Mouse (Mus musculus): ENCODE measurements around the gene Copz1.
A peak's percentile ranks its signal among the peaks of the same experiment; 100 is the strongest.
"Not testable (repeated sequence)": the region's sequence is repeated elsewhere in the genome, so short reads cannot be mapped to it uniquely, and the experiment has no call there.

The Copz1 gene

DNA sequence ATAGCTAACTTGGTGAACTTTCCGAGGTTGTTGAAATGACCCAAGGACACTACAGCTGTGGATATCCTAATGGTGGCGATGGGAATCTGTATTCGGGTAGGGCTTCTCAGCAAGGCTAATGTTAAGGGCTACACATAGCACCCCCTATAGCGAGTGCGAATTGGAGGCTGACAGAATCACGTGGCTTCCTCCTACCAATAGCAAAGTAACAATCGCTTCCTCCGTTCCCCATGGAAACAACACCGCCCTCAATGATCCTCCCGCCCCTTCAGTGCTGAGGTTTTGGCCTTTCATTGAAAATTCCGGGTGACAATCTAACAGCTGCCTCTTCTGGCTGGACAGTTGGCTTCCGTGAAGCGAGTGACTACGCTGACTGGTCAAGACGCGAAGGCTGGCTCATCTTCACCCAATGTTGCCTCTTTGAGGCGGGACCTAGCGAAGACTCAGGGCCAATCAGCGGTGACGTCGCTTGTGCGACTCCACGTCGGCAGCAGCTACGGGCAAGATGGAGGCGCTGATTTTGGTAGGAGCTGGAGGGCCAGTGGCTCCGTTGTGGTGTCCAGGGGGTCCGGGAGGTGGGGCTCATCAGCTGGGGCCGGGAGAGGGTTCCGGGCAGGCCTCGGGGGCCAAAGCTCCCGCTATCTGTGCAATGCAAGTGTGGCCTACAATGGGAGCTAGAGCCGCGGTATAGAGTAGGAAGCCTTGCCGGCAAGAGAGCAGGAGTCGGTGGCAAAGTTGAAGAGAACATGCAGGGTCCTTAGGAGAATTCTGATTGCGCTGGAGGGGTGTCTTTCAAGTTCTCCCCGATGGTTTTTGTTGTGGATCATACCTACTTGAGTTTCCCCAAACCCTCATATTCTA, at the start of gene Copz1:
Gene Copz1, plus strand, starts transcription at position 296 of the 861 bp plus-strand sequence.
- peak; percentile 99 for DNase-seq (ENCODE audit: low read depth, low spot score)

DNA sequence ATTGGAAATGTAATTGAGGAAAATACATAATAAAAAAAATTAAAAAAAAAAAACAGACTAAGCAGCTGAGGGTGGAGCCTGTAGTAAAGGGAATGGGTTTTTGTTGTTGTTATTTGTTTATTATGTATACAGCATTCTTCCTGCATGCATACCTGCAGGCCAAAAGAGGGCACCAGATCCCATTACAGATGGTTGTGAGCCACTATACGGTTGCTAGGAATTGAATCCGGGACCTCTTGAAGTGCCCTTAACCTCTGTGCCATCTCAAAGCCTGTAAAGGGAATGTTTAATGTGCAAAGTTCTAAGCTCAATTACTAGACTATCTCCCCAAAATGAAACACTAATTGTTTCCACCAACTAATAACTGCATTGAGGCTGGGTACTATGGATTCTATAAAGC, 48.4 kb upstream of the Copz1 start:
- DNase-seq (ENCODE audit: low read depth, low spot score) = peak; percentile 69

DNA sequence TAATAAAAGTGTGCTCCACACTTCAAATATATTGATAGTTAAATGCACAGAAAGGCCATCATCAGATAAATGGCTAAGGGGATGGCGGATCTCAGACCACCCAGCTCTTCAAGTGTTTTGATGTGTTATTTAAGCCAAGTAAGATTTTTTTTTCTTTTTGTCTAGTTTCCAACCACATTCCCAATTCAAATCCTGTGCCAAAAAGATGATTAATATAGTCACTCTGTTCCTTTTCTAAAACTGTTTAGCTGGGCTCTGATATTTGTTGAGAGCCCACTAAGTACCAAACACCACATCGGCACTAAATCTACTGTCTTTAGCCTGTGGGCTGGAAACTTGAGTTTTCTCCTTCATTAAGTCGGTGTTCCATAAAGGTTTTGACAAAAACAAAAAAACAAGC, 45.5 kb upstream of the Copz1 start:
- DNase-seq (ENCODE audit: low read depth, low spot score) = no peak

DNA sequence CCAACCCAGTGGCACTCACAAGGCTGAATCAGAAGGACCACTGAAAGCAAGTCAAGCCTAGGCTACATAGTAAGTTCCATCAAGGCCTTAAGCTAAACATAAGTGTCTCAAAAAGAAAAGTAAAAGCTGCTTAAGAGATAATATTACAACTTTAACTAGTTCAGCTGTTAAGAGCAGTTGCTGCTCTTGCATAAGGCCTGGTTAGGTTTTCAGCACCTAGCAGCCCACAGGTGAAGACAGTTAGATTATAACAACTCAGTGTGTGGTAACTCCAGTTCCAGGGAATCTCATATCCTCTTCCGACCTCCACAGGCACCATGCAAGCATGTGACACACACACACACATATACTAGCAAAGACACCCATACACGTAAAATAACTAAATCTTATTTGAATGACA, 44.9 kb upstream of the Copz1 start:
- DNase-seq (ENCODE audit: low read depth, low spot score) = no peak

DNA sequence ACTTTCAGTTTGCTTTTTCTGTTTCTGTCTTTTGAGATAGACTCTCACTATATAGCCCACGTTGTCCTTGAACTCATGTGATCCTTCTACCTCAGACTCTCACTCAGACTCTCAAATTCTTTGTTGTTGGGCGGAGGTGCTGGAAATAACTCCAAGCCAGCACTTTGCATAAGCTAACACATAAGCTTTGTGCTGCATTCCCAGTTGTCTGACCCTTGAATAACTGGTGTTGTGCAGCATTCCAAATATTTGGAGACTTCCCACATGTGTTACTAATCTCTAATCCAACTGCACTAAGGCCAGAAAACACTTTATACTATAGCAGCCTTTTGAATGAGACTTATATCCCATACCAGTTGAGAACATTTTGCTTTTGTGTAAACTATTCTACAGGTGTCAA, 43.6 kb upstream of the Copz1 start:
- no peak for DNase-seq (ENCODE audit: low read depth, low spot score)

DNA sequence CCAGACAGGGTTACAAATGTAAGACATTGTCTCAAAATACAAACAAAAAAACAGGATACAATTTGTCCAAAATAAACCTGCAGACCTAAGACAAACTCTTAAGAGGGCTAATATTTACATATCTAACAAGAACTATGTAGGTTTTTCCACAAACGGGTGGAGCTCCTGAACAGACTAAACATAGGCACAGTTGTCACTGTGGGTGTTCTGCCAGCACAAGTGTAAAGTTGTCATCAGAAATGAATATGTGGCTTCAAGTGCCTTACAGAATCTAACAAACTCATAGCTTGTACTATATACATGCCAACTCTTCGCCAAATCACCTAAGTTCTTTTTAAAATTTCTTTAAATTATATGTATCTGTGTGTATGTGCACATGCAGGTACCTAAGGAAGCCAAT, 39.4 kb upstream of the Copz1 start:
- no peak for DNase-seq (ENCODE audit: low read depth, low spot score)

DNA sequence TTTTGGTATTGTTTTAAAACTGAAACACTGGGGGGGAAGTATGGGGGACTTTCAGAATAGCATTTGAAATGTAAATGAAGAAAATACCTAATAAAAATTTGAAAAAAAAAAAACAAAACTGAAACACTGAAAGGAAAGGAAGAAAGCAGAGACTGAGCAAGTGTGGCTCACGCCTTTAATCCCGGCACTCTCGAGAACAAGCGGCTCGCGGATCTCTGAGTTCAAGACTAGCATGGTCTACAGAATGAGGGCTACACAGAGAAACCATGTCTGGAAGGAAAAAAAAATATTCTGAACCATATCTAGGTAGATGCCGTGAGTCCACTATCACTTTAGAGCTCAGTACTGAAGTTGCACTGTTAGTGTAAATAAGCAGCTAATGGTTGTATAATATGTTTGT, 35.2 kb upstream of the Copz1 start:
- DNase-seq (ENCODE audit: low read depth, low spot score) = no peak

DNA sequence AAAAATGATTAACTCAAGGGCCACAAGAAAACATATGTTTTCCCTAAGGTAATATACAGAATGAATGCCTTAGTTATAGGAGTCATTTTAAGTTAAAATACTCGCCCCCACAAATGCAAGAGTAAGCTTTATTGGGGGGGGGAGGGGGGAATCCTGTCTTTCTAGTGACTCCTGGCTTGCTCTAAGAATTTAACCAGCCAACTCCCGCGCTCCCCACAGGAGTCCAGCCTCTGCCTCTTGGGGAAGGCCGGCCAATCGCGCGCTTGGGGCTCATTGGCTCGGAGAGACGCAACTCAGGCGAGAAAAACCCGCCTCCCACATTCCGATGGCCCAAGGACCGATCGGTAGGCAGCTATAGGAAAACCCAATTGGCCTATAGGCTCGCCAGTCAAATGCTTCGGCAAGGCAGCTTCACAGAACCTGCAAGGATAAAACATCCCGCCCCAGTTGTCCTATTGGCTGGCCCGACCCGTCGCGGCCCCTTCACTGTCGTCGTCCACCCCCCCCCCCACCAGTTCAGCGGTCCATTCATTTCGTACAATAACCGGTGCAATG, 33.3 kb upstream of the Copz1 start:
- peak; percentile 98 for DNase-seq (ENCODE audit: low read depth, low spot score)

DNA sequence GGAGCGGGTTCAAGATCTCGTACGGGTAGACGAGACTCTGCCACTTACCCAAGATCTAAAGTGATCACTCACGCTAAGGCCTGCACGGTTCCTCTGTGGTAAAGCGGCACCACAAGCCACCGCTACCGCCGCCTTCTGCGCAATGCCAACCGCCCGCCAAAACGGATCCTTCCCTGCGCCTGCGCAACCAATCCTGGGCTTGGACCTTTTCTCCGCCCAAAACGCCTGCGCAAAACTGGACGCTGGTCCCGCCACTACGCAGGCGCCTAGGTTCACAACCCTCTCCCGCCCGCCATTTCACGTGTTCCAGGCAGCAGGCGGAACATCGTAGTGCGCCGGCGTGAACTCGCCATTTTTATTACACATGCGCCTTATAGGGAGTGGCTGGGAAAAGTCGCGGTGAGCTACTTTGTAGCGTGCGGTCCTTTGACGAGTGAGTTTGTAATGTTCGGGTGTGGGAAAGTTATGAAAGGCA, 32.8 kb upstream of the Copz1 start, which contains the start of gene Cbx5:
Gene Cbx5, minus strand, starts transcription at position 132 of the 475 bp plus-strand sequence.
- DNase-seq (ENCODE audit: low read depth, low spot score) = peak; percentile 97

DNA sequence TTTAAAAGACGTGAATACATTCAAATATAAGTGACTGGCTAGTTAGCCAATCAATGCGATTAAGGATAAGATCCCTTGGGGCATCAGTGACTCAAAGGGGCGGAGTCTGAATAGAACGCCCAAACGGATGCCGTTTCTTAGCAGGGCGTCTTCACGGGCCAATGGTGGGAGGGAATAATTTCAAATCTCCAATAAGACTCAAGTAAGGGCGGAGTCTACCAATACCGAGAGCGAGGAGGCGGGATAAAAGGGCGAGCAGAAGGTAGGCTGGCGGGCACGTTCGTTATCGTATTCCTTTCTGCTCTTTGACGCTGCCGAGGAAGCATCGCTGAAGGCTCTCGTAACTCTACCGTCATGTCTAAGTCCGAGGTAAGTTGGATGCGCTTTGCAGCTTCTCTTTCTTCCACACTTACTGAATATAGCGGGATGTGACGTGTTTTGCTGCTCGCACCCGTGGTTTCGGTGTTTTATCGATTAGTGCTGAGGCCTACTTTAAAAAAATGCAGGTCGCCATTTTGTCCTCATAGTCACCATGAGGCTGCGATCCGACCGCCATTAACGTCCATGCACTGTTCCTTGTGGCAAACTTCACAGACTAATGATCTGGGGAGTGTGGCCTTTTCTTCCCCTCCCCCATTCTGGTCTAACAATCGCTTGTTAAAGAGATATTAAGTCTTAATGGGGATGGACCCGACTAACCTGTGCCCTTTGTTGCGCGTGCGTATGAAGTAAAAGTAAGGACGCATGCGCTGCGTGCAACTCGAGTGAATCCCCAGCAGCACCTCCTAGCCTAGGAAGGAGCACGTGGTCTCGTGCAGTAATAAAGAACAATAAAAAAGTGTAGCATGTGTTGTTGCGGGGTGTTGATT, 32.1 kb upstream of the Copz1 start, which contains the start of gene Hnrnpa1:
Gene Hnrnpa1, plus strand, starts transcription at position 273 of the 869 bp plus-strand sequence.
- peak; percentile 99 for DNase-seq (ENCODE audit: low read depth, low spot score)

DNA sequence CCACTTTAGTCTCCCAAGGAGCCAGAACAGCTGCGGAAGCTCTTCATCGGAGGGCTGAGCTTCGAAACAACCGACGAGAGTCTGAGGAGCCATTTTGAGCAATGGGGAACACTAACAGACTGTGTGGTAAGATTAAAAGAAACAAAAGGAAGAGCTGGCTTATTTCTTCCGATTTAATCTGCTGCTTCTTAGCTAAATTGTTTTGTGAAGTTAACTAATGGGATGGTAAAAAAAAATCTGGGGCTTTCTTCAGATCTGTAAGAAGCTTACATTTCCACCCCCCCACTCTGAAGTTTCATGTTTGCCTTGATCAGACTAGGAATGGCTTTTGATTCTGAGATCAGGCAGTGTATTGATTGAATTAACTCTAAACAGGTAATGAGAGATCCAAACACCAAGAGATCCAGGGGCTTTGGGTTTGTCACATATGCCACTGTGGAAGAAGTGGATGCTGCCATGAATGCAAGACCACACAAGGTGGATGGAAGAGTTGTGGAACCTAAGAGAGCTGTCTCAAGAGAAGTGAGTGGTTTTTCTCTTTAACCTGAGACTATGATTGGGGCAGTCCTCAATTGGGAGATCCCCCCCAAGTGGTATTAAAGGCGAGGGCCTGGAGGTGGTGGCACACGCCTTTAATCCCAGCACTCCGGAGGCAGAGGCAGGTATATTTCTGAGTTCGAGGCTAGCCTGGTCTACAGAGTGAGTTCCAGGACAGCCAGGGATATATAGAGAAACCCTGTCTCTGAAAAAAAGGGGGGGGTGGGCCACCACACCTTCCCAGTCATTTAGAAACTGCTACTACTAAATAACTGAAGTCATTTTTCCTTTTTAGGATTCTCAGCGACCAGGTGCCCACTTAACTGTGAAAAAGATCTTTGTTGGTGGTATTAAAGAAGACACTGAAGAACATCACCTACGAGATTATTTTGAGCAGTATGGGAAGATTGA, 31.2 kb upstream of the Copz1 start:
- DNase-seq (ENCODE audit: low read depth, low spot score) = not testable (repeated sequence)

DNA sequence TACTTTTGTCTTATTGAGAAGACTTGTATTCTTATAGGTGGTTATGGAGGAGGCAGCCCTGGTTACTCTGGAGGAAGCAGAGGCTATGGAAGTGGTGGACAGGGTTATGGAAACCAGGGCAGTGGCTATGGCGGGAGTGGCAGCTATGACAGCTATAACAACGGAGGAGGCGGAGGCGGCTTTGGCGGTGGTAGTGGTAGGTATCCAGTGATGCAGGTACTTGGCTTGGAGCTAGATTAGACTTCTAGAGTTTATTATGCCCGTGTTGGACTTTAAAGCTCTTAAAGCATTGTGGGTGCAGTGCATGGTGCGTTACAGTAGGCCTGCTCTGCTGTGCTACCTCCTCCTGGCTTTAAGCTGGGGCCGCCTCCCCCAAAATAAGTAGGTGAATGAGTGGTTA, 29.6 kb upstream of the Copz1 start:
- DNase-seq (ENCODE audit: low read depth, low spot score) = no peak

DNA sequence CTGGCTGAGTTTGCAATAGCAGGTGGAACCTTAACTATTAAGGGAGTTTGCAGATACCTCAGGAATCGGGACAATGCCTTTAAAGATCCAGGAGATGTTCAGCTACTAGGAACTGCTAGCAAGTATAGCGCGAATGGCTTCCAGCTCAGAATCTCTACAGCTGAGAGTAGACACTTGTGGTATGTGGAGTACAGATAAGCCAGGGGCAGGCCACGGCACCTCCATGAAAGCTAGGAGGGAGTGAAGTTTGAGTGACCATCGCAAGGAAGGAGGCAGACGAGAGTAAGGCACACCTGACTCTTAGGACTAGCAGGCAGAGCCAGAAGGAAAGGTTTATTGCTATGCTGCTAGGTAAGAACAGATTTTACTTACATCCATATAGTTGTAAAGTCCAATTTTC, 26.9 kb upstream of the Copz1 start:
- no peak for DNase-seq (ENCODE audit: low read depth, low spot score)

DNA sequence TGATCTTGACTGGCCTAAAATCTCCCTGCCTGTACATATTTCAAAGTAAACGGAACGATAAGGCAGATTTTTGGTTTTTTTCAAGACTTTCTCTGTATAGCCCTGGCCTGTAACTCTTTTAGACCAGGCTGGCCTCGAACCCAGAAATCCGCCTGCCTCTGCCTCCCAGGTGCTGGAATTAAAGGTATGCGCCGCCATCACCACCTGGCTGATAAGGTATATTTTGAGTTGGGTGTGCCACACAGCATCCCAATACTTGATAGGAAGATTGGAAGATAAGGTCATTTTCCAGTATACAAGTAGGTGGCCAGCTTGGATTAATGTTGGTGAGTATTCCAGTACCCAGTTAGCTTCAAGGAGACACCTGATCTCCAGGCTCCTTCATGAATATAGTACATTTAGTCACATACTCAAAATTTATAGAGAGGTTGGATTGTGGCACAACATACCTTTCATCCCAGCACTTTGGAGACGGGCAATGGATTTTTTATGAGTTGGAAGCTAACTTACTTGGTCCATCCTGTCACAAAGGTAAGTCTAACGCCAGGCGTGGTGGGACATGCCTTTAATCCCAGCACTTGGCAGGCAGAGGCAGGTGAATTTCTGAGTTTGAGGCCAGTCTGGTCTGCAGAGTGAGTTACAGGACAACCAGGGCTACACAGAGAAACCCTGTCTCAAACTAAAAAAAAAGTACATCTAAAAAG, 25.3 kb upstream of the Copz1 start:
- DNase-seq (ENCODE audit: low read depth, low spot score) = no peak

DNA sequence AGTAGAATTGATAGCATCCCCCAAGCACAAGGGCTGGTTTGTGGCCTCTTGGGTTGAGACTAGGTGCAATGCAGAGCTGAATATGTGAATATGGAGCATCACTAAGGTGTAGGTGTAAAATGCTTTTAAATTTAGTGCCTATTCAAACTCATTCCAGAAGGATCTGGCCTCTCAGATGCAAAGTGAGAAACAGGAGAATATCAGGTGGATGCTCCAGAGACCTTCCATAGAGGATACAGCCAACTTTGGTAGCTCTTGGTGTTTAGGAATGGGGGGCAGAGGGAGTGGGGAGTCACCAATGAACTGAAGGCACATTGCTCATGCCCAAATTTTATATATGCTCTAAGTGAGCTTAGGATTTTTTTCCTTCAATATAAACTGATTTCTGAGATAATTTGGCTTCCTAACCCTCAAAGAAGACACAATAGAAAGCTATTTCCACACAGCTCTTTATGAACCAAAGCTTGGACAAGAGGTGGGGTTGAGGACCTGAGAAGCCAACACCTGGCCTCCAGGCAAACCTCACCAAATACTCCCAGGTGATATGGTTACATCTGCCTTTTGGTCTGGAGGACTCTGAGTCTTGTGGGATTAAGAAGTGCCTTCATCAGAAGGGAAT, 24.6 kb upstream of the Copz1 start:
- peak; percentile 41 for DNase-seq (ENCODE audit: low read depth, low spot score)

DNA sequence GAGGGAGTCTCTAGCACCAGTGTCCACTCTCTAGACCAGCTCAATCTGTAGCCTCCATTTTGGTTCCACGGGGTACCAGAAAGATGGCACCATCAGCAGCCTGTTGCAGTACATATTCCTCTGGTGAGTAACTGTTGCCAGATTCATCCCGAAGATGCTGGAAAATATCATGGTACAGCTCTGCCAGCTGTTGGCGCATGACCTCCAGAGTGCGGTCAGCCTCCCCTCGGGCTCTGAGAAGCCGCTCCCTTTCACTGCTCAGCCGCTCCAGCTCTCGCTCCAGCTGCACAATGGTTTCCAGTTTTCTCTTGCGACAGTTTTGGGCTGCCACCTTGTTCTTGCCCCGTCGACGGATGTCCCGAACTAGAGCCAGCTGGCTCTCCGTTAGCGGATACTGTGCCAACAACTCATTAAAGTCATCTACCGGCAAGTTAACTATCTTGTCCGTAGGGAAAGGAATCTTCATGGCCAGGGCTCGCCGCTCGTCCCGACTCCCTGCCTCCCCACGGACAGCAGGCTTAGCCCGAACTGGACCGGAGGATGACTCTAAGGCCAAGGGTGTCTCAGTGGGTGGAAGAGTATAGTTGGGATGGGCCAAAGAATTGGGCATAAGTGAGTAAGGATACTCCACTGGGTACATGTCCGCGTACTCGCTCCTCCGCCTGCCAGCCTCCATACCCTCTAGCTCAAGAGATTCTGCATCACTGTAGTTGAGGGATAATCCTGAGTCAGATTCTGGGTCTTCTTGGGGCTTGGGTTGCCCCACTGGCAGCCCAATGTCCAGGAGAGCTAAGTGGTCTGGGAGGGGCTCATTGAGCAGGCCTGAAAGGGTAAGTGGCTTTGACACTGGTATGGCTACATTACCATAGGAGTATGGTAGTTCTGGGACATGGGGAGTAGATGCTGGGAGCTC, 23.9 kb upstream of the Copz1 start:
- no peak for DNase-seq (ENCODE audit: low read depth, low spot score)

DNA sequence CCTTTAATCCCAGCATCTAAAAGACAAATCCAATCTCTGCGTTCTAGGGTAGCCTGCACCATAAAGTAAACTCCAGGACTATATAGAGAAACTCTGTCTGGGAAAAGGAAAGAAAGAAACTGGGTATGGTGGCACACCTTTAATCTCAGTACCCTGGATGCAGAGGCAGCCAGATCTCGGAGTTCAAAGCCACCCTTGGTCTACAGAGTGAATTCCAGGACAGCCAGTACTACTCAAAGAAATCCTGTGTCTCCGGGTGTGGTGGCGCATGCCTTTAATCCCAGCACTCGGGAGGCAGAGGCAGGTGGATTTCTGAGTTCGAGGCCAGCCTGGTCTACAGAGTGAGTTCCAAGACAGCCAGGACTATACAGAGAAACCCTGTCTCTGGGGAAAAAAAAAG, 23.0 kb upstream of the Copz1 start:
- not testable (repeated sequence) for DNase-seq (ENCODE audit: low read depth, low spot score)

DNA sequence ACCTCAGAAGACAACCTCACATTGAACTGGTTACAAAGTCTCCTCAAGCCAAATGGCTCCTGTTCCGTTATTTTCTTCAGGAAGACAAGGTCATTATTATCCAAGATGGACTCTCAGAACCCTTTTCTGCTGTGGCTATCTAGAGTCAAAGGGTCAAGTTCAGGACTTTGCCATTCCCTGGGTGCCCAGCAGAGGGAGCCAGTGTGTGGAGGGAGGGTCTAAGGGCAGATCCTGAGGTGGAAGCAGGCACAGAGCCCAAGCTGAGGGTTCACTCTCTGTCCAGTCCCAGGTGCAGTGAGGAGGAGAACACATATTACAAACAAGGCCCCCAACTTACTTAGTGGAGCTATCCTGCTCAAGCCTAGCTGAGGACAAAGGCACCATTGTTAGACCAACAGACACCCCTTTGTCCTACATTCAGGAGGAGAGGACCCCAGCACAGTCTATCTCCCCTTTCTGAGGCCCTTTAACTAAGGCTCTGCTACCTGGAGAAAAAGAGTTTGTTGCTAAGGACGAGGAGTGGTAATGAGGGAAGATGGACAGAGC, 22.2 kb upstream of the Copz1 start:
- DNase-seq (ENCODE audit: low read depth, low spot score) = peak; percentile 88

Data from ES-CJ7 (cell line).